23 mouse cellular contexts compared by ENCODE assay signal in the genomic region with DNA sequence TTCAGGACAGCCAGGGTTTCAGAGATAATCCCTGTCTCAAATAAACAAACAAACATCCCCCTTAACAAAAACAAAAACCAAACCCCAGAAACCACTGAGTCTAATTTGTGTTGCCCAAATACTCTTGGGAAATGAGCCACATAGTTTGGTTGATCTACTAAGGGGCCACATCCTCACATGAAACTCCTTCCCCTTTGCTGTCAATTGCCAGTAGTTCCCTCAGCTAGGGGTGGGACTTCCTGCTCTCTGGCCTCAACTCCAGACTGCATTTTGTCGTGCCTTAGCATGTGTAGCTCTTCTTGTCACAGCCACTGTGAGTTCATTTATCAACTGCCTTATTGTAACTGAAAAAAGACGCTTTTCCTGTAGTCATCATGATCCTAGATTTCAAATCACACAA. TPM values are rescaled to one million over a fixed set of nuclear protein-coding genes. Genes with fewer than 3 reads are reported as not detected.
"Had no signal": no experiment of that assay in that cellular context is flagged by ENCODE, and none has a peak within 500 bp of the region (broad histone marks: within the 10 kb centered on the region; RNA-seq: fewer than 3 reads in every experiment).

No protein-coding gene starts in this region.

- H3K4me1 ChIP-seq: limb, embryonic 12.5 days; midbrain, embryonic 13.5 days; neural tube, embryonic 15.5 days; stomach, embryonic 15.5 days had no signal

- H3K9ac ChIP-seq: limb, embryonic 12.5 days; liver, embryonic 14.5 days; midbrain, embryonic 13.5 days; neural tube, embryonic 15.5 days; stomach, embryonic 15.5 days had no signal

- DNase-seq: kidney, adult 18-20 months; kidney, postnatal 14 days; layer of hippocampus, postnatal 36 days; liver; lung, adult 2 months; lung, postnatal 14 days; right cerebral cortex, postnatal 4 days; spleen, adult 18-20 months; thymus, adult 2 months; thymus, postnatal 25 days had no signal

- H3K9me3 ChIP-seq: limb, embryonic 12.5 days; midbrain, embryonic 13.5 days; neural tube, embryonic 15.5 days; stomach, embryonic 15.5 days had no signal

- H3K4me3 ChIP-seq: limb, embryonic 12.5 days; midbrain, embryonic 13.5 days; myocyte; neural tube, embryonic 15.5 days; stomach, embryonic 15.5 days had no signal

- ATAC-seq: midbrain, embryonic 13.5 days had no signal

- H3K27me3 ChIP-seq: limb, embryonic 12.5 days; midbrain, embryonic 13.5 days; neural tube, embryonic 15.5 days; stomach, embryonic 15.5 days had no signal

- H3K27ac ChIP-seq: limb, embryonic 12.5 days; liver, embryonic 14.5 days; macrophage; midbrain, embryonic 13.5 days; neural tube, embryonic 15.5 days; stomach, embryonic 15.5 days had no signal

- H3K36me3 ChIP-seq: limb, embryonic 12.5 days; midbrain, embryonic 13.5 days; neural tube, embryonic 15.5 days; stomach, embryonic 15.5 days had no signal

- H3K4me2 ChIP-seq: limb, embryonic 12.5 days; midbrain, embryonic 13.5 days; neural tube, embryonic 15.5 days; stomach, embryonic 15.5 days had no signal

RNA-seq across cellular contexts. Expression of a gene that starts 19.0 kb away (rescaled TPM):
- total RNA-seq: midbrain, postnatal 0 days had no signal
- polyA plus RNA-seq: limb, embryonic 12.5 days; midbrain, postnatal 0 days; myocyte; neural tube, embryonic 11.5 days had no signal

RNA-seq across cellular contexts. Expression of a gene that starts 43.9 kb away (rescaled TPM):
- total RNA-seq: midbrain, postnatal 0 days had no signal
- polyA plus RNA-seq: kidney, embryonic 14.5 days; limb, embryonic 12.5 days; midbrain, embryonic 13.5 days; midbrain, postnatal 0 days; neural tube, embryonic 11.5 days; stomach, embryonic 15.5 days had no signal

RNA-seq across cellular contexts. Expression of a gene that starts 47.8 kb away (rescaled TPM):
- total RNA-seq: layer of hippocampus, postnatal 36 days; left cerebral cortex, postnatal 25 days; midbrain, postnatal 0 days had no signal
- polyA plus RNA-seq: kidney, embryonic 14.5 days; limb, embryonic 12.5 days; midbrain, embryonic 13.5 days; midbrain, postnatal 0 days; myocyte; neural tube, embryonic 11.5 days; neural tube, embryonic 15.5 days; stomach, embryonic 15.5 days; testis, adult 2 months; urinary bladder, adult 2 months had no signal
